Mouse (Mus musculus): ENCODE results near the gene Slc7a11. TPM values are rescaled to one million over a fixed set of nuclear protein-coding genes. Genes with fewer than 3 reads are reported as not detected.

Gene Slc7a11
- polyA plus RNA-seq, 1 experiment = 2.1 TPM

GRCm38 (mm10) chr3:49929496-49929895 lies 513.9 kb downstream of the Slc7a11 start:
- DNase-seq = no peak
- TF ChIP-seq POLR2A (IDR thresholded peaks at IDR 0.05; ENCODE audit: borderline replicate concordance, extremely low read depth, low read depth, low read length) (no peak), CTCF (IDR thresholded peaks at IDR 0.05; ENCODE audit: insufficient read depth, low read length) (no peak)
- Histone ChIP-seq H3K4me1 (ENCODE audit: control insufficient read depth, insufficient read depth, low read length) (no peaks in the 10 kb centered on the region), H3K4me3 (replicated peaks; ENCODE audit: extremely low read depth, low read depth, low read length) (no peak overlapping the region)

- DNase-seq = no peak
- Histone ChIP-seq H3K4me3 (replicated peaks; ENCODE audit: extremely low read depth, low read depth, low read length) (no peak overlapping the region), H3K4me1 (ENCODE audit: control insufficient read depth, insufficient read depth, low read length) (no peaks in the 10 kb centered on the region)
- TF ChIP-seq POLR2A (IDR thresholded peaks at IDR 0.05; ENCODE audit: borderline replicate concordance, extremely low read depth, low read depth, low read length) = no peak
- 41% methylated on average over 4 of the region's 4 CpGs for WGBS
These were observed 514.7 kb downstream of the Slc7a11 start for GRCm38 (mm10) chr3:49928509-49929263.

- WGBS = 43% methylated on average over 2 of the region's 2 CpGs
- no peak for TF ChIP-seq POLR2A (IDR thresholded peaks at IDR 0.05; ENCODE audit: borderline replicate concordance, extremely low read depth, low read depth, low read length)
- TF ChIP-seq CTCF (IDR thresholded peaks at IDR 0.05; ENCODE audit: insufficient read depth, low read length) = no peak
- DNase-seq = no peak
- Histone ChIP-seq H3K4me1 (ENCODE audit: control insufficient read depth, insufficient read depth, low read length) (no peaks in the 10 kb centered on the region), H3K4me3 (replicated peaks; ENCODE audit: extremely low read depth, low read depth, low read length) (no peak overlapping the region)
These were observed 529.5 kb downstream of the Slc7a11 start for GRCm38 (mm10) chr3:49913929-49914328.

- TF ChIP-seq POLR2A (IDR thresholded peaks at IDR 0.05; ENCODE audit: borderline replicate concordance, extremely low read depth, low read depth, low read length) = no peak
- TF ChIP-seq CTCF (IDR thresholded peaks at IDR 0.05; ENCODE audit: insufficient read depth, low read length) = no peak
- no peak for DNase-seq
- WGBS = 74% methylated on average over 1 of the region's 1 CpGs
- Histone ChIP-seq H3K4me3 (replicated peaks; ENCODE audit: extremely low read depth, low read depth, low read length) (no peak overlapping the region), H3K4me1 (ENCODE audit: control insufficient read depth, insufficient read depth, low read length) (no peaks in the 10 kb centered on the region)
These were observed 532.5 kb downstream of the Slc7a11 start for GRCm38 (mm10) chr3:49910922-49911321.

GRCm38 (mm10) chr3:49908426-49909341 lies 534.7 kb downstream of the Slc7a11 start:
- Histone ChIP-seq H3K4me1 (ENCODE audit: control insufficient read depth, insufficient read depth, low read length) (no peaks in the 10 kb centered on the region), H3K4me3 (replicated peaks; ENCODE audit: extremely low read depth, low read depth, low read length) (no peak overlapping the region)
- DNase-seq = no peak
- TF ChIP-seq CTCF (IDR thresholded peaks at IDR 0.05; ENCODE audit: insufficient read depth, low read length) (no peak), POLR2A (IDR thresholded peaks at IDR 0.05; ENCODE audit: borderline replicate concordance, extremely low read depth, low read depth, low read length) (no peak)
- 37% methylated on average over 12 of the region's 12 CpGs for WGBS

- Histone ChIP-seq H3K4me1 (ENCODE audit: control insufficient read depth, insufficient read depth, low read length) (no peaks in the 10 kb centered on the region), H3K4me3 (replicated peaks; ENCODE audit: extremely low read depth, low read depth, low read length) (no peak overlapping the region)
- no peak for TF ChIP-seq CTCF (IDR thresholded peaks at IDR 0.05; ENCODE audit: insufficient read depth, low read length)
- DNase-seq = no peak
These were observed 549.5 kb downstream of the Slc7a11 start for GRCm38 (mm10) chr3:49893945-49894344.

- no peak for TF ChIP-seq POLR2A (IDR thresholded peaks at IDR 0.05; ENCODE audit: borderline replicate concordance, extremely low read depth, low read depth, low read length)
- Histone ChIP-seq H3K4me1 (ENCODE audit: control insufficient read depth, insufficient read depth, low read length) (no peaks in the 10 kb centered on the region), H3K4me3 (replicated peaks; ENCODE audit: extremely low read depth, low read depth, low read length) (no peak overlapping the region)
- no peak for DNase-seq
- 69% methylated on average over 2 of the region's 2 CpGs for WGBS
These were observed 556.1 kb downstream of the Slc7a11 start for GRCm38 (mm10) chr3:49887359-49887758.

GRCm38 (mm10) chr3:49886220-49886945 lies 557.0 kb downstream of the Slc7a11 start:
- 53% methylated on average over 8 of the region's 8 CpGs for WGBS
- TF ChIP-seq POLR2A (IDR thresholded peaks at IDR 0.05; ENCODE audit: borderline replicate concordance, extremely low read depth, low read depth, low read length) (no peak), CTCF (IDR thresholded peaks at IDR 0.05; ENCODE audit: insufficient read depth, low read length) (no peak)
- Histone ChIP-seq H3K4me3 (replicated peaks; ENCODE audit: extremely low read depth, low read depth, low read length) (no peak overlapping the region), H3K4me1 (ENCODE audit: control insufficient read depth, insufficient read depth, low read length) (no peaks in the 10 kb centered on the region)
- no peak for DNase-seq

- Histone ChIP-seq H3K4me1 (ENCODE audit: control insufficient read depth, insufficient read depth, low read length) (no peaks in the 10 kb centered on the region), H3K4me3 (replicated peaks; ENCODE audit: extremely low read depth, low read depth, low read length) (no peak overlapping the region)
- no peak for TF ChIP-seq POLR2A (IDR thresholded peaks at IDR 0.05; ENCODE audit: borderline replicate concordance, extremely low read depth, low read depth, low read length)
- TF ChIP-seq CTCF (IDR thresholded peaks at IDR 0.05; ENCODE audit: insufficient read depth, low read length) = no peak
- no peak for DNase-seq
These were observed 562.9 kb downstream of the Slc7a11 start for GRCm38 (mm10) chr3:49880496-49880895.
